Mouse (Mus musculus) MEL (cell line): ENCODE results near the gene Aste1. TPM values are rescaled to one million over a fixed set of nuclear protein-coding genes. Genes with fewer than 3 reads are reported as not detected.

Experiments used
- DNase-seq: peaks from one replicate; pipeline ENCODE4 v3.0.0; 2011; ENCODE audit warnings: low read depth, low spot score
- H3K27ac ChIP-seq: 2 replicates; pipeline ENCODE4 v1.5.1; 2012; ENCODE audit warnings: low read depth, mild to moderate bottlenecking, control low read depth, low read length, moderate library complexity; ENCODE audit not compliant: control insufficient read depth
- H3K27me3 ChIP-seq, 2 experiments: fragments of 150-350 bp in 1 of 2; sonication (generic) in 1 of 2; 2 replicates each; pipeline ENCODE4 v1.6.1; 2012; ENCODE audit warnings: low read length in 2 of 2, mild to moderate bottlenecking in 2 of 2, improper control_type of control experiment in 1 of 2, moderate library complexity in 1 of 2; ENCODE audit not compliant: insufficient read depth in 2 of 2, control insufficient read depth in 1 of 2
- H3K36me3 ChIP-seq, 2 experiments: 2 replicates each; pipeline ENCODE4 v1.6.1; 2012 to 2014; ENCODE audit warnings: low read length in 2 of 2, improper control_type of control experiment in 1 of 2, inconsistent platforms in 1 of 2, mild to moderate bottlenecking in 1 of 2; ENCODE audit not compliant: insufficient read depth in 2 of 2, control insufficient read depth in 1 of 2
- H3K4me1 ChIP-seq, 2 experiments: fragments of 150-350 bp in 1 of 2; sonication (generic) in 1 of 2; 2 replicates each; pipeline ENCODE4 v1.6.1; 2012; ENCODE audit warnings: low read length in 2 of 2, improper control_type of control experiment in 1 of 2, mild to moderate bottlenecking in 1 of 2; ENCODE audit not compliant: insufficient read depth in 2 of 2, control insufficient read depth in 1 of 2
- H3K4me3 ChIP-seq, 2 experiments: fragments of 150-350 bp in 1 of 2; sonication (generic) in 1 of 2; 2 replicates each; pipeline ENCODE4 v1.5.1; 2012; ENCODE audit warnings: low read depth in 2 of 2, low read length in 2 of 2, mild to moderate bottlenecking in 2 of 2, moderate library complexity in 2 of 2, control low read depth in 1 of 2, improper control_type of control experiment in 1 of 2; ENCODE audit not compliant: control insufficient read depth in 1 of 2, insufficient read depth in 1 of 2
- H3K79me2 ChIP-seq: 2 replicates; pipeline ENCODE4 v1.6.1; 2012; ENCODE audit warnings: mild to moderate bottlenecking, low read length, moderate library complexity; ENCODE audit not compliant: control insufficient read depth, poor library complexity, insufficient read depth
- H3K9ac ChIP-seq: 2 replicates; pipeline ENCODE4 v1.6.1; 2012; ENCODE audit warnings: low read depth, mild to moderate bottlenecking, control low read depth, low read length, moderate library complexity; ENCODE audit not compliant: control insufficient read depth, poor library complexity, severe bottlenecking
- H3K9me3 ChIP-seq: fragments of 150-350 bp; sonication (generic); replicated peaks from 2 replicates; pipeline ENCODE4 v1.6.1; 2012; ENCODE audit warnings: mild to moderate bottlenecking, low read length, improper control_type of control experiment, moderate library complexity; ENCODE audit not compliant: insufficient read depth
- BHLHE40 ChIP-seq: IDR thresholded peaks from 2 replicates; pipeline ENCODE4 v1.6.1; 2012; ENCODE audit warnings: low read depth, mild to moderate bottlenecking, inconsistent platforms, low read length, improper control_type of control experiment, borderline replicate concordance
- CHD1 ChIP-seq: IDR thresholded peaks from 2 replicates; pipeline ENCODE4 v1.6.1; 2012; ENCODE audit warnings: low read depth, mild to moderate bottlenecking, inconsistent platforms, low read length, improper control_type of control experiment
- CHD2 ChIP-seq: IDR thresholded peaks from 2 replicates; pipeline ENCODE4 v1.6.1; 2011; ENCODE audit warnings: low read length, improper control_type of control experiment
- CTCF ChIP-seq, 3 experiments: IDR thresholded peaks in 2 of 3; conservative IDR thresholded peaks in 1 of 3; 2 replicates each; pipeline ENCODE4 v1.5.1; 2011 to 2012; ENCODE audit warnings: low read length in 3 of 3, low read depth in 2 of 3, mild to moderate bottlenecking in 2 of 3, improper control_type of control experiment in 1 of 3, inconsistent platforms in 1 of 3, mixed read lengths in 1 of 3, moderate library complexity in 1 of 3; ENCODE audit not compliant: control insufficient read depth in 1 of 3, insufficient read depth in 1 of 3, poor library complexity in 1 of 3, severe bottlenecking in 1 of 3
- E2F4 ChIP-seq: IDR thresholded peaks from 2 replicates; pipeline ENCODE4 v1.6.1; 2011; ENCODE audit warnings: low read depth, low read length, improper control_type of control experiment, borderline replicate concordance
- ELF1 ChIP-seq: IDR thresholded peaks from 2 replicates; pipeline ENCODE4 v1.6.1; 2014; ENCODE audit warnings: low read depth, mild to moderate bottlenecking, inconsistent platforms, low read length, improper control_type of control experiment, moderate library complexity
- ETS1 ChIP-seq: IDR thresholded peaks from 2 replicates; pipeline ENCODE4 v1.6.1; 2012; ENCODE audit warnings: low read depth, mild to moderate bottlenecking, inconsistent platforms, low read length, improper control_type of control experiment, moderate library complexity
- GABPA ChIP-seq: IDR thresholded peaks from 2 replicates; pipeline ENCODE4 v1.6.1; 2012; ENCODE audit warnings: low read depth, mild to moderate bottlenecking, inconsistent platforms, low read length, improper control_type of control experiment, moderate library complexity
- GATA1 ChIP-seq: IDR thresholded peaks from 2 replicates; pipeline ENCODE4 v1.6.1; 2011; ENCODE audit warnings: low read depth, low read length, improper control_type of control experiment
- HCFC1 ChIP-seq: IDR thresholded peaks from 2 replicates; pipeline ENCODE4 v1.6.1; 2012; ENCODE audit warnings: low read depth, mild to moderate bottlenecking, inconsistent platforms, low read length, improper control_type of control experiment, moderate library complexity
- JUND ChIP-seq: IDR thresholded peaks from 2 replicates; pipeline ENCODE4 v1.6.1; 2011; ENCODE audit warnings: low read depth, mild to moderate bottlenecking, improper control_type of control experiment, low read length
- KAT2A ChIP-seq: conservative IDR thresholded peaks from 2 replicates; pipeline ENCODE4 v1.6.1; 2012; ENCODE audit warnings: low read depth, low read length, improper control_type of control experiment, inconsistent platforms
- MAFK ChIP-seq: IDR thresholded peaks from 2 replicates; pipeline ENCODE4 v1.6.1; 2011; ENCODE audit warnings: low read depth, mild to moderate bottlenecking, low read length, improper control_type of control experiment, borderline replicate concordance
- MAX ChIP-seq: IDR thresholded peaks from 2 replicates; pipeline ENCODE4 v1.6.1; 2011; ENCODE audit warnings: low read length, improper control_type of control experiment
- MAZ ChIP-seq: IDR thresholded peaks from 2 replicates; pipeline ENCODE4 v1.6.1; 2012; ENCODE audit warnings: low read depth, mild to moderate bottlenecking, inconsistent platforms, low read length, improper control_type of control experiment
- MEF2A ChIP-seq: IDR thresholded peaks from 2 replicates; pipeline ENCODE4 v1.6.1; 2014; ENCODE audit warnings: low read depth, mild to moderate bottlenecking, inconsistent platforms, low read length, improper control_type of control experiment; ENCODE audit not compliant: poor library complexity, insufficient replicate concordance, severe bottlenecking; ENCODE audit errors: extremely low read depth
- MXI1 ChIP-seq: IDR thresholded peaks from 2 replicates; pipeline ENCODE4 v1.6.1; 2011; ENCODE audit warnings: mild to moderate bottlenecking, low read depth, low read length, improper control_type of control experiment
- MYB ChIP-seq: IDR thresholded peaks from 2 replicates; pipeline ENCODE4 v1.6.1; 2011; ENCODE audit warnings: mild to moderate bottlenecking, low read depth, low read length, improper control_type of control experiment
- NELFE ChIP-seq: IDR thresholded peaks from 2 replicates; pipeline ENCODE4 v1.6.1; 2011; ENCODE audit warnings: low read depth, low read length, improper control_type of control experiment
- POLR2A ChIP-seq, 2 experiments: IDR thresholded peaks; 2 replicates each; pipeline ENCODE4 v1.6.1; 2011 to 2012; ENCODE audit warnings: low read length in 2 of 2, mild to moderate bottlenecking in 2 of 2, control low read depth in 1 of 2, improper control_type of control experiment in 1 of 2, low read depth in 1 of 2, moderate library complexity in 1 of 2; ENCODE audit not compliant: control insufficient read depth in 1 of 2, insufficient read depth in 1 of 2, poor library complexity in 1 of 2
- POLR2AphosphoS2 ChIP-seq: IDR thresholded peaks from 2 replicates; pipeline ENCODE4 v1.6.1; 2011; ENCODE audit warnings: low read length, improper control_type of control experiment
- POLR2AphosphoS5 ChIP-seq: IDR thresholded peaks from 2 replicates; pipeline ENCODE4 v1.6.1; 2012; ENCODE audit warnings: low read depth, borderline replicate concordance, mild to moderate bottlenecking, inconsistent platforms, low read length, moderate library complexity, mixed read lengths
- RAD21 ChIP-seq: IDR thresholded peaks from 2 replicates; pipeline ENCODE4 v1.6.1; 2011; ENCODE audit warnings: mild to moderate bottlenecking, low read depth, low read length, improper control_type of control experiment
- RCOR1 ChIP-seq: IDR thresholded peaks from 2 replicates; pipeline ENCODE4 v1.6.1; 2012; ENCODE audit warnings: low read depth, mild to moderate bottlenecking, inconsistent platforms, low read length, improper control_type of control experiment
- SIN3A ChIP-seq: IDR thresholded peaks from 2 replicates; pipeline ENCODE4 v1.6.1; 2012; ENCODE audit warnings: low read length, improper control_type of control experiment, inconsistent platforms
- SMC3 ChIP-seq: IDR thresholded peaks from 2 replicates; pipeline ENCODE4 v1.6.1; 2011; ENCODE audit warnings: low read depth, low read length, improper control_type of control experiment
- TAL1 ChIP-seq: IDR thresholded peaks from 2 replicates; pipeline ENCODE4 v1.6.1; 2012; ENCODE audit warnings: mild to moderate bottlenecking, inconsistent platforms, low read length, moderate library complexity, mixed read lengths
- TBP ChIP-seq: IDR thresholded peaks from 2 replicates; pipeline ENCODE4 v1.8.0; 2011; ENCODE audit warnings: low read depth, low read length, improper control_type of control experiment
- UBTF ChIP-seq: IDR thresholded peaks from 2 replicates; pipeline ENCODE4 v1.6.1; 2012; ENCODE audit warnings: low read depth, mild to moderate bottlenecking, inconsistent platforms, low read length, improper control_type of control experiment, moderate library complexity, borderline replicate concordance; ENCODE audit not compliant: insufficient read depth
- USF1 ChIP-seq: IDR thresholded peaks from 2 replicates; pipeline ENCODE4 v1.6.1; 2014; ENCODE audit warnings: low read depth, mild to moderate bottlenecking, inconsistent platforms, low read length, improper control_type of control experiment, moderate library complexity
- USF2 ChIP-seq, 2 experiments: IDR thresholded peaks; 2 replicates each; pipeline ENCODE4 v1.6.1; 2011 to 2012; ENCODE audit warnings: improper control_type of control experiment in 2 of 2, low read length in 2 of 2, borderline replicate concordance in 1 of 2, inconsistent platforms in 1 of 2, low read depth in 1 of 2, mild to moderate bottlenecking in 1 of 2; ENCODE audit not compliant: insufficient read depth in 1 of 2
- ZC3H11A ChIP-seq: IDR thresholded peaks from 2 replicates; pipeline ENCODE4 v1.6.1; 2012; ENCODE audit warnings: low read depth, mild to moderate bottlenecking, inconsistent platforms, low read length, improper control_type of control experiment
- ZKSCAN1 ChIP-seq: IDR thresholded peaks from 2 replicates; pipeline ENCODE4 v1.6.1; 2012; ENCODE audit warnings: low read depth, mild to moderate bottlenecking, inconsistent platforms, low read length, improper control_type of control experiment, moderate library complexity
- ZMIZ1 ChIP-seq: IDR thresholded peaks from 2 replicates; pipeline ENCODE4 v1.6.1; 2012; ENCODE audit warnings: low read depth, mild to moderate bottlenecking, inconsistent platforms, low read length, improper control_type of control experiment, moderate library complexity
- polyA plus RNA-seq, 2 experiments: library from polyadenylated mRNA; stranded (reverse) in 1 of 2; unstranded in 1 of 2; fragments of >175 nt in 1 of 2; fragments of >200 nt in 1 of 2; gene quantifications; 2 replicates each; pipeline versions ENCODE4 v1.2.1 to v1.2.4; 2012; ENCODE audit warnings: low replicate concordance in 2 of 2, low read depth in 1 of 2; ENCODE audit not compliant: insufficient read length in 2 of 2, insufficient read depth in 1 of 2, missing spikeins in 1 of 2
- total RNA-seq: library from RNA; depleted of rRNA; stranded (reverse); fragments of 300-350 nt; gene quantifications from 2 replicates; pipeline ENCODE4 v1.2.3, GENCODE M21; 2012; rRNA removed

Gene Aste1
- 7.6 and 11.9 TPM in 2 replicates for total RNA-seq
- 10 to 100 TPM in 1 of 2 experiments, not detected in 1; 14.2 TPM for polyA plus RNA-seq

DNA sequence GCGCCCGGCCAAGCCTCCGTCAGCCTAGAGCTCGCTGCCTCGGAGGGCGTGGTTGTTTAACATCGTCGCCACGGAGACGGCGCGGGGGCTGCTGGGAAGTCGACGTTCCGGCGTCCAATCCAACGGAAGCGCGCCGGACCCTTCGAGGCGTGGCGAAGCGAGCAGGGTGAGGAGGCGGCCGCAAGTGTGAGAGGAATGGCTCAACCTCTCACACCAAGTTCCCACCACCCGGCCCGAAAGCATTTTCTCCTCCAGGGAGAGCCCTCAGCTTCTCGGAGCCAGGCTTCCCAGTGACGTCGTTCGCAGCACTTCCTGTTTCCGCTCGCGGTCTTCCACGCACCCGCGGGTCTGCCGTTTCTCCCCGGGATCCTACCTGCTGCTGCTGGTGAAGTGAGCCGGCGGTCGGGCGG is at the start of gene Aste1, which contains the start of gene Nek11:
Gene Aste1, plus strand, starts transcription at position 175 of the 410 bp plus-strand sequence.
Gene Nek11, minus strand, starts transcription at position 307 of the 410 bp plus-strand sequence.
- Histone ChIP-seq H3K9me3 (no peaks in the 10 kb centered on the region), H3K27ac (peak within 1 kb of the TSS; percentile 93), H3K4me3 (peak within 1 kb of the TSS; percentile 84 to 86), H3K36me3 (peaks cover 0 to 30% of the 10 kb centered on the region in 2 experiments; a peak in 2 of 4 replicates), H3K79me2 (peaks cover 18% of the 10 kb centered on the region), H3K4me1 (peaks cover 2 to 14% of the 10 kb centered on the region in 2 experiments; a peak in 2 of 4 replicates), H3K27me3 (no peaks in the 10 kb centered on the region), H3K9ac (peak within 1 kb of the TSS; percentile 79)
- TF ChIP-seq NELFE (peak; percentile 60), CTCF (IDR thresholded peaks at IDR 0.05 in 2 of 3, conservative IDR thresholded peaks at IDR 0.05 in 1 of 3; ENCODE audit: control insufficient read depth in 1 of 3, insufficient read depth in 1 of 3, low read depth in 2 of 3, low read length in 3 of 3, poor library complexity in 1 of 3, severe bottlenecking in 1 of 3) (no peak), USF2 (IDR thresholded peaks at IDR 0.05; ENCODE audit: borderline replicate concordance in 1 of 2, insufficient read depth in 1 of 2, low read depth in 1 of 2, low read length in 2 of 2) (no peak), HCFC1 (peak; percentile 74), SMC3 (no peak), GATA1 (no peak), UBTF (no peak), RAD21 (no peak), SIN3A (peak; percentile 96), POLR2AphosphoS5 (no peak), JUND (no peak), MEF2A (no peak), TAL1 (no peak), MAFK (no peak), E2F4 (0 out of 2 replicates have a peak, but pooled peaks have one; percentile 14), ELF1 (peak; percentile 82), MYB (no peak), CHD1 (no peak), ZKSCAN1 (no peak), POLR2A (IDR thresholded peaks at IDR 0.05; ENCODE audit: control insufficient read depth in 1 of 2, insufficient read depth in 1 of 2, low read depth in 1 of 2, low read length in 2 of 2, poor library complexity in 1 of 2) (peak; percentile 74 to 76), RCOR1 (no peak), KAT2A (peak; percentile 15; the same call in 1 of the 2 replicates), MAX (peak; percentile 65; the same call in 1 of the 2 replicates), MAZ (no peak), MXI1 (peak; percentile 87), BHLHE40 (no peak), ZC3H11A (no peak), GABPA (no peak), USF1 (no peak), TBP (peak; percentile 56; the same call in 1 of the 2 replicates), ZMIZ1 (0 out of 2 replicates have a peak, but pooled peaks have one; percentile 17), CHD2 (no peak), POLR2AphosphoS2 (no peak), ETS1 (peak; percentile 24; the same call in 1 of the 2 replicates)
- DNase-seq, result peak; percentile 96
